Mouse (Mus musculus) colon, adult 2 months (tissue): Measurements from ENCODE around the gene Olfr1208. TPM values are rescaled to one million over a fixed set of nuclear protein-coding genes. Genes with fewer than 3 reads are reported as not detected.

ENCODE experiments used
- polyA plus RNA-seq: library from polyadenylated mRNA; depleted of rRNA; stranded (reverse); fragments of >200 nt; gene quantifications from 2 replicates; pipeline ENCODE4 v1.2.3, GENCODE M21; 2012; rRNA removed

Gene Olfr1208
- polyA plus RNA-seq: not detected in 2 replicates

DNA sequence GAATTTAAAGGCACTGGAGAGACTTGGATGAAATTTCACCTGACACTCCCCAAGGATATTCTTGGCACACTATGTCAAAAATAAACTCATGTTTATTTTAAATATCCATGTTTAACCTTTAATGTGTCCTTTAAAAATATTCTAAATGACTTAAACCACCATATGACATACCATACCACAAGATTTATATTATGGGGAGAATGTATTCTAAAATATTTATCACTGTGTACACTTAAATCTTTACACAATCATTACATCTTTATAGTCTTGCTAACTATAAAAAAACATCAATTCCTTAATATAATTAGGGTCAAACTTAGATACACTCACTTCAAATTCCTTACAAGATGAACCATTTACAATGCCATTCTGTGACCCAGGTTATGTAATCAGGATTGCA, at the start of gene Olfr1208:
TSS of gene Olfr1208 (minus strand) at position 101 of the 400 bp plus-strand sequence.

GRCm38 (mm10) chr2:88938011-88938410, 35.9 kb upstream of the Olfr1208 start, which contains the start of gene Olfr1211:
Olfr1211 (minus strand) TSS chr2:88938111.

GRCm38 (mm10) chr2:88915057-88915456, 12.9 kb upstream of the Olfr1208 start, which contains the start of gene Olfr1209:
Olfr1209 (minus strand) TSS chr2:88915157.

DNA sequence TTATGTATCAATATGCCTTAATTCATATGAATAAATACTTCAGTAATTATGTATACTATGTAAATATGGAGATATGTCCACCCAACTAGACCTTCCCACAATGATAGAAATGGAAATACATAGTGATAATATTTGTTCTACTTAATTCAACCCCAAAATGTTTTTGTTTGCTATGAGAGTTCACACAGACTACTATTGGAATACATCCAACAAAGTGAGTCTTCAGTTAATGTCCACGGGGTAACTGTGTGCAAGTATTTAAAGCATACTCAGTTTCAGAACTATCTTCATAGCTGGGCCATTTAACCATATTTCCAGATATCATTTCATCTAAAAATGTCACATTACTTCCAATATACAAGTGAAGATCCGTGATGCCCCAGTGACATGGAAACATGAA, 39.2 kb downstream of the Olfr1208 start, which contains the start of gene Olfr1206:
TSS of gene Olfr1206 (plus strand) at position 301 of the 400 bp plus-strand sequence.

GRCm38 (mm10) chr2:88848992-88849391, 53.1 kb downstream of the Olfr1208 start, which contains the start of gene Olfr1204:
Olfr1204 (plus strand) TSS chr2:88849292.

Other genes with a start within 250 kb of the Olfr1208 start
- gene Olfr1193, start 226.7 kb downstream of the Olfr1208 start, polyA plus RNA-seq: not detected in 2 replicates
- gene Olfr1195, start 213.1 kb downstream of the Olfr1208 start, polyA plus RNA-seq: not detected in 2 replicates
- gene Olfr1196, start 197.7 kb downstream of the Olfr1208 start, polyA plus RNA-seq: not detected in 2 replicates
- gene Olfr1197, start 169.9 kb downstream of the Olfr1208 start, polyA plus RNA-seq: not detected in 2 replicates
- gene Olfr1198, start 150.9 kb downstream of the Olfr1208 start, polyA plus RNA-seq: not detected in 2 replicates
- not detected in 2 replicates for gene Olfr1199, start 141.8 kb downstream of the Olfr1208 start, polyA plus RNA-seq
- gene Olfr1200, start 131.8 kb downstream of the Olfr1208 start, polyA plus RNA-seq: not detected in 2 replicates
- gene Olfr1201, start 109.3 kb downstream of the Olfr1208 start, polyA plus RNA-seq: not detected in 2 replicates
- not detected in 2 replicates for gene Olfr1202, start 87.8 kb downstream of the Olfr1208 start, polyA plus RNA-seq
- gene Olfr1205, start 72.6 kb downstream of the Olfr1208 start, polyA plus RNA-seq: not detected in 2 replicates
- not detected in 2 replicates for gene Olfr1204, start 53.0 kb downstream of the Olfr1208 start, polyA plus RNA-seq
- not detected in 2 replicates for gene Olfr1206, start 39.1 kb downstream of the Olfr1208 start, polyA plus RNA-seq
- gene Olfr1209, start 12.8 kb upstream of the Olfr1208 start, polyA plus RNA-seq: not detected in 2 replicates
- gene Olfr1211, start 35.8 kb upstream of the Olfr1208 start, polyA plus RNA-seq: not detected in 2 replicates
- not detected in 2 replicates for gene Olfr1212, start 51.7 kb upstream of the Olfr1208 start, polyA plus RNA-seq
- not detected in 2 replicates for gene Gm13762, start 78.0 kb upstream of the Olfr1208 start, polyA plus RNA-seq
- not detected in 2 replicates for gene Olfr1214, start 90.3 kb upstream of the Olfr1208 start, polyA plus RNA-seq
- not detected in 2 replicates for gene Olfr1215, start 104.7 kb upstream of the Olfr1208 start, polyA plus RNA-seq
- not detected in 2 replicates for gene Olfr1216, start 116.0 kb upstream of the Olfr1208 start, polyA plus RNA-seq
- not detected in 2 replicates for gene Olfr1217, start 129.8 kb upstream of the Olfr1208 start, polyA plus RNA-seq
- gene Olfr1218, start 158.9 kb upstream of the Olfr1208 start, polyA plus RNA-seq: not detected in 2 replicates
- gene Olfr1219, start 181.2 kb upstream of the Olfr1208 start, polyA plus RNA-seq: not detected in 2 replicates
- gene Olfr1220, start 204.5 kb upstream of the Olfr1208 start, polyA plus RNA-seq: not detected in 2 replicates
- gene Olfr1221, start 215.0 kb upstream of the Olfr1208 start, polyA plus RNA-seq: not detected in 2 replicates
- not detected in 2 replicates for gene Olfr1222, start 230.7 kb upstream of the Olfr1208 start, polyA plus RNA-seq
- gene Olfr1223, start 249.2 kb upstream of the Olfr1208 start, polyA plus RNA-seq: not detected in 2 replicates